Mouse (Mus musculus) ES-Bruce4 (cell line): Measurements from ENCODE around the gene Mvp.

Experiments used
- CTCF ChIP-seq: IDR thresholded peaks from one replicate; pipeline ENCODE4 v1.8.1; 2011; ENCODE audit warnings: low read depth, low read length
- POLR2A ChIP-seq: IDR thresholded peaks from one replicate; pipeline ENCODE4 v1.8.1; 2011; ENCODE audit warnings: low read length; ENCODE audit not compliant: insufficient read depth

DNA sequence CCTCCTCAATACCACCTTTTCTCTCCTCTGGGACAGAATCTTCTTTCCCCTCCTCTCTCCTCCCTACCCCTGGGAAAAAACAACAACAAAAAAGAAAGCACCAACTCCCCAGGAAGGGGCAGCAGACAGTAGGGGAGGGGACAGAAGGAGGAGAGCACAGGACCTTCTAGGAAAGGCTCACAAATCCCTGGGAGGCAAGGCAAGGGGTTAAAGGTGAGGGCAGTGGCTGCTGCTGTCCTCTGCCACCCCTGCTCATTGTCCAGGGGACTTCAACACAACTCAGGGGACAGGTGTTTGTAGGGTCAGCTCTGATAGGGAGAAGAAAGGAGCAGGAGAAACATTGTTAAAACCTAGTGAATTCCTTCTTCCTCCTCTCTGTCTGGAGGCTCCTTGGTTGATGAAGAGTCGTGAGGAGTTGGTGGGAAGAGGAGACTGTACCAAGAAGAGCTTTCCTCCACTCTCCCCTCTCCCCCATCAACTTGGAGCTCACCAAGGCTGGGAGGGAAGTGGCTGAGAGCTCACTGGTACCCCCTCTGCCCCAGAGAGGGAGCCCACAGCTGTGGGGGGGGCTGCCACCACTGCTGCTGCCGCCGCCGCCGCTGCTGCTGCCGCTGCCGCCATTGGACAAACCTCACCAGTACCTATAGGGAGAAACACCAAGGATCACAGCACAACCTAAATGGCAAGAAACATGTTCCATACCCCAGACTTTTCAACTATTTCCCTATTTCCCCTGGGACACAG, 8.3 kb upstream of the Mvp start:
- TF ChIP-seq CTCF = no peak
- TF ChIP-seq POLR2A = no peak
